Mouse (Mus musculus) erythroblast, embryonic 14.5 days (primary cell): ENCODE measurements around the gene Fundc1. TPM values are rescaled to one million over a fixed set of nuclear protein-coding genes. Genes with fewer than 3 reads are reported as not detected.

ENCODE experiments used
- H3K27me3 ChIP-seq: 2 replicates; pipeline ENCODE4 v1.6.1; 2012; ENCODE audit warnings: inconsistent platforms; ENCODE audit not compliant: control insufficient read depth
- H3K36me3 ChIP-seq: 2 replicates; pipeline ENCODE4 v1.6.1; 2012; ENCODE audit warnings: mild to moderate bottlenecking, inconsistent platforms; ENCODE audit not compliant: control insufficient read depth
- H3K4me1 ChIP-seq: 2 replicates; pipeline ENCODE4 v1.6.1; 2012; ENCODE audit warnings: inconsistent platforms; ENCODE audit not compliant: control insufficient read depth
- H3K4me3 ChIP-seq: replicated peaks from 2 replicates; pipeline ENCODE3; 2012; ENCODE audit warnings: moderate library complexity, mild to moderate bottlenecking, inconsistent platforms
- H3K9me3 ChIP-seq: 2 replicates; pipeline ENCODE4 v1.6.1; 2012; ENCODE audit warnings: low read length, inconsistent platforms, mixed read lengths; ENCODE audit not compliant: control insufficient read depth
- GATA1 ChIP-seq: IDR thresholded peaks from 2 replicates; pipeline ENCODE4 v1.6.1; 2012; ENCODE audit warnings: low read length, inconsistent platforms, mixed read lengths
- TAL1 ChIP-seq: IDR thresholded peaks from 3 replicates; pipeline ENCODE4 v1.6.1; 2012; ENCODE audit warnings: low read length, inconsistent platforms, mixed read lengths
- polyA plus RNA-seq: library from polyadenylated mRNA; stranded (reverse); fragments of >175 nt; gene quantifications from 2 replicates; pipeline ENCODE4 v1.2.3, GENCODE M21; 2012

Gene Fundc1
- polyA plus RNA-seq, 1 experiment, result 0.29 TPM

GRCm38 (mm10) chrX:17514012-17514411 is 58.1 kb downstream of the Fundc1 start:
- Histone ChIP-seq H3K4me3 (no peak overlapping the region), H3K4me1 (no peaks in the 10 kb centered on the region), H3K9me3 (no peaks in the 10 kb centered on the region), H3K36me3 (no peaks in the 10 kb centered on the region), H3K27me3 (no peaks in the 10 kb centered on the region)
- TF ChIP-seq GATA1 (no peak), TAL1 (no peak)

GRCm38 (mm10) chrX:17512021-17512602 is 60.0 kb downstream of the Fundc1 start:
- H3K36me3 ChIP-seq, result no peaks in the 10 kb centered on the region
- H3K9me3 ChIP-seq, result no peaks in the 10 kb centered on the region
- TF ChIP-seq TAL1 (no peak), GATA1 (no peak)
- no peaks in the 10 kb centered on the region for H3K4me1 ChIP-seq
- no peaks in the 10 kb centered on the region for H3K27me3 ChIP-seq
- H3K4me3 ChIP-seq, result no peak overlapping the region
